Mouse (Mus musculus) thymus, postnatal 10 days (tissue): ENCODE measurements around the gene Abraxas2.
A peak's percentile ranks its signal among the peaks of the same experiment; 100 is the strongest.

Source experiments
- DNase-seq, 2 experiments: peaks; one replicate each; pipeline ENCODE4 v3.0.0; 2021; ENCODE audit warnings: low spot score in 2 of 2

Abraxas2 gene

DNA sequence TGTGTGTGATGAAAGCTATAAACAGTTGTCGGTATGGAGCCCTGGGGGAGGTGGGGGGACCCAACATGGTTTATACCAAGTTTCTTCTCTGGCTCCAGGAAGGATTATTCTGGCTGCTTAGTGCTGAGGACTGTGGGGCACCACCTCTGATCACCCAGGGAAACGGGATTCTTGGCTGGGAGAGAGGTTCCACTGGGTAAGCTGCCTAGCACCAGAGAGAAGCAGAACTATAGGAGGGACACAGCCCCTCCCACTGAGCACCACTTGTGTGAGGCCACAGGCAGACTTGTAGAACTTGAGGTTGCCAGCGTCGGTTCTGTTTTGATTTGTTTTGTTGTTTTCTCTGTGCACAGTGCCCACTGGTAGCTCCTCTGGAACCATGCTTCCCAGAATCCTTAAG is 5.1 kb upstream of the Abraxas2 start:
- DNase-seq: no peak

DNA sequence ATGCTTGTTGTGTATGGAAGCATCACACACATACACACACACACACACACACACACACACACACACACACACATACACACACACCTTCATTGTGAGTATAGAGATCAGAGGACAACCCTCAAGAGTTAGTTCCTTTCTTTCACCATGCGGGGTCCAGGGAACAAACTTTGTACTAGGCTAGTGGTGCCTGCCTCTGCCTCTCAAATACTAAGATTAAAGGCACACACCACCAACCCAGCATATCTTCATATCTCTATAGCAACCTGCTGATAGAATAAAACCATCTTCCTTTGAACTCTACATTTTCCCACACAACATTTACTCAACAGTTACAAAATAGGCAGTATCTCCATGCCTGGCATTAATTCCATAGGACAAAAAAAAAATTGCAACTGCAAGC is 2.9 kb upstream of the Abraxas2 start:
- DNase-seq: no peak

DNA sequence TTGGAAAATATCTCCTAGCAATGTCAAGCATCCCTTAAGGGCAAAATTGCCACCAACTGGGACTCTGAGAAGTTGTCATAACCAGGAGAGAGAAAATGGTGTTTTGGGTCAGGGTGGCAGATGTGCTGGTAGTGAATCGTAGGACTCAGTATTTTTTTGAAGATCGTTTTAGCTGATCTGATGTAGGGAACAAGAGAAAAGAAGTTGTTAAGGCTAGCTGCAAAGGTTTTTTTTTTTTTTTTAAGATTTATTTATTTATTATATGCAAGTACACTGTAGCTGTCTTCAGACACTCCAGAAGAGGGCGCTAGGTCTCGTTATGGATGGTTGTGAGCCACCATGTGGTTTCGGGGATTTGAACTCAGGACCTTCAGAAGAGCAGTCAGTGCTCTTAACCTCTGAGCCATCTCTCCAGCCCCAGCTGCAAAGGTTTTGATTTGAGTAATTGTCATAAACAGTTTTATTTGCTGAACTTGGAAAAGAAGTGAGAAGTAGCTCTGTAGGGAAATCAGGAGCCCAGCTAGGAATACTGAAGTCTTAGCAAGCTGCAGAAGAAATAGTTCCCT is 899 bp upstream of the Abraxas2 start:
- no peak for DNase-seq

DNA sequence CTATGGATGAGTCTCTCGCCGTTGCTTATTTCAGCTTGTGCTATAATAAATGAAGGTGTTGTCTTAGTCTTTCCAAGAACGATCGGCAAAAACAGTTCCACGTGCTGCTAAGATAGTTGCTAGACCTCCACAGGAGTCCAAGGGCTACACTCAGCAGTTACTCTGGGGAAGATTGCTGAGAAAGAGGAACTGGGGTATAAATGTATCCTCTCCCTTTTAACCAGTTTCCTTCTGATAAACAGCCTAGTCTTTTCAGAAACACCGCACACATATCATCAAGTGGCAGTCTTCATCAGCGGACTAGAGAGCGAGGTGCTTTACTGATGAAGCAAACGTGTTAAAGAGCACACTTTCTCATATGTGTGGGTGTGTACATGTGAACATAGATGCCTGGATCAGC is 7.3 kb downstream of the Abraxas2 start:
- no peak for DNase-seq

DNA sequence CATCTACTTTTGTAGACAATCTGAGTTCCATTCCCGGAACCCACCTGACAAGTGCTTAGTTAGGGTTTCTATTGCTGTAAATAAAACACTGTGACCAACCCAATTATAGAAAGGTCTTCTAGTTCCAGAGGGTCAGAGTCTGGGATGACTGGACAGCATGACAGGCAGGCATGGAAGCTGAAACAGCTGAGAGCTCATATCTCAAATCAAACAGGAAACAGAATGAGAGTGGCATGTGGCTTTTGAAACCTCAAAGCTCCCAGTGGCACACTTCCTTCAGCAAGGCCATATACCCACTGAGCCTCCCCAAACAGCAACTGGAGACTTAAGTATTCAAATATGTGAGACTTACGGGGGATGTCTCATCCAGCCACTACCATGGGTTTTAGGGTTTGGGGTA is 14.0 kb downstream of the Abraxas2 start:
- DNase-seq: peak in 1 of 2 experiments; percentile 10

DNA sequence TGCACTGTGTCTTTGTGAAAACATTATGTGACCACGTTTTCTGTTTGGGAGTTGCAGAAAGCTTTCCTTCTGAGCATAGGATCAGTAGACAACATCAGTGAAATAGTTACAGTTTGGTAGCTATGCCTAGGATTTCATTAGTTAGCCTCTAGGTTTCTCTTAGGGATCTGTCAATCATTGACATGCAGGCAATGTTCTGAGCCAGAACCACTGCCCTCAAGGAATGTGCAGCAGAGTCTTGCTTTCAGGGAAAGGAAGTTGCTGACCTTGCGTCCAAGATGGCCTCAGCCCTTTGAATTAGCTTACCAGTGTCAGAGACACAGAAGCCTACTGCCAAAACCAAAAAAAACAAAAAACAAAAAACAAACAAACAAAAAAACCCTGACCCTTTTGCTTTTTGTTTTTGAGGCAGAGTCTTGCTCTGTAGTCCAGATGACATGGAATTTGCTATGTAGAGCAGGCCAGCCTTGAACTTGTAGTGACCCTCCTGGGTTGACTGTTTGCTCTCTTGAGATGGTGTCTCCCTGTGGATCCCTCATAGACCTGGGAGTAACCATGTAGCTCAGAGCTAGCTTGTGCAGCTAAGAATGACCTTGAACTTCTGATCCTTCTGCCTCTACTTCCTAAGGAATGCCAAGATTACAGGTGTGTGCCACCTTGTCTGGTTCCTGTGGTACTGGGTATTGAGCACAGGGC is 16.5 kb downstream of the Abraxas2 start:
- DNase-seq: no peak

DNA sequence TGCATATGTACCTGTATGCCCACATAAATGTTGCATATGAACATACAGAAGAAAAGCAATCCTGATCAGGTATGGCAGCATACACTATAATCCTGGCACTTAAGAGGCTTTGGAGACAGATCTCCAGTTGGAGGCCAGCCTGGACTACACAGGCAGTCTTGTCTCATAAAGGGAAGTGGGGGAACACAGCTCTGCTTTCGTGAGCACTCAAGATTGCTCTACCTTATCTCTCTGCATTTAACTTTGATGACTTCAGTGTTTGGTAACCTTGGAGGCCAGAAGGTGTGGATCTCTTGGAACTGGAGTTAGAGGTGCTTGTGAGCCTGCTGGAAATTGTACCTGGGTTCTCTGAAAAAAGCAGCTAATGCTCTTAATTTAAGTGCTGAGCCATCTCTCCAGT is 21.3 kb downstream of the Abraxas2 start:
- DNase-seq: no peak

DNA sequence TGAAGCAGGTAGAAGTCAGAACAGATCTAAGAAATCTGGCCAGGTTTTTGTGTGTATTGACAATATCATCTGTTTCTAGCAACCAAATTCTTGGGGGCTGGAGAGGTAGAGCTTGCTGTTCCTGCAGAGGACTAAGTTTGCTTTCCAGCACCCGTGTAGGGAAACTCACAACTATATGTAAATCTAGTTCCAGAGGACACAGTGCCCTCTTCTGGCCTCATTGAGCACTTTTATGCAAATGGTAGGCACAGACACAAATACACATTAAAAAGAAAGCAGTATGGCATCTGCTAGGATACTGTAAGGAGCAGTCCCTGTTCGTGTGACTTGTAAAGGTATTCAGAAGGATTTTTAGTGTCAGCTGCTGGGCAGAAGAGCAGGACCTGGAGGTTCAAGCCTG is 23.3 kb downstream of the Abraxas2 start:
- DNase-seq: peak in 1 of 2 experiments; percentile 19

DNA sequence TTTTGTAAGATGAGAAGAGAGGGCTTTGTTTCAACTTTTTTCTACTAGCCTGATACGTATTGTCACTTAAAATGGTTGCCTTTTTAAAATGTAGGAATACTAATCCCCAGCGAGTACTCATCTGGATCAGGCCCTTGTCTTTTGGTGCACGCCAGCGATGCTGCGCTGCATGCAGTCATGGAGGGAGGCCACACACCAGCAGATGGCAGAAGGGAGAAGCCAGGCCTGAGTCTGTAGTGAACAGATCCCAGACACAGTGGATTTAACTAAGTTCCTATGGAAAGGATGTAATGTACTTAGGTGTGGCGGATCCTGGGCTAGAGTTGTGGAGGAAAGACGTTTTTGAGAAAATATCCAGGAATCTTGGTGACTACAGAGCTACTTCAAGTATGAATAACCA is 25.0 kb downstream of the Abraxas2 start:
- DNase-seq: no peak

DNA sequence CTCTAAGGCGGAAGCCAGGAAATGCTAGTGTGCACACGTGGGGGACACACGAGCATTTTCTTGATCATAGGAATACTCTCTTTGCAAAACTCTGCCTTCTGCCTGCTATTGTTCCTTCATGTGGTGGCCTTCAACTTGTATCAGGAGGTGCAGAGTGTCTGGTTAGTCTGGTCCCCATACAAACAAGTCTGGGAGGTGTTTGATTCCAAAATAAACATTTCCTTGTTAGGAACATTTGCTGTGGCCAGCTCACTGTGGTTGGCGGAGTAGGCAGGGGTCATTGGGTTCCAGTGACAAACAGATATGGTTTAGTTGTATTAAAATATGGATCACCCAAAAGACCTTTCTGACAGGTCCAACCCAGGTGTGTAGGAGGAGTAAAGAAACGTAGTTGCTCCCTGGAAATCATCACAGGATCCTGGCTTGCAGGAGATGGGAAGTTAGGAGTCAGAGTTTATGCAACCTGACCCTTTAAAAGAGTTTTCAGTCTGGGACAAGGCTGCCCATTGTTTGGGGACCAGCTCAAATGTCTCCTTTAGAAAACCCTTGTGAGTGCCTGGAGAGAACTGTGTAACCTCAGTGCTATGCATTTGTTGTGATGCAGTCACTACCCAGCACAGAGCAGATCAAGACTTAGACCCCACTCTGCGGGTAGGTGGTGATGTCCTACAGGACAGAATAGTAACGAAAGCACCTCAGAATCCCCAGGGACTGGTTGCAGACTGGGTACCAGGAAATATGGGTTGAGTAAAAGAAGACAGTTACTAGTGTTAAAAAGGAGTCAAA is 28.2 kb downstream of the Abraxas2 start:
- no peak for DNase-seq

DNA sequence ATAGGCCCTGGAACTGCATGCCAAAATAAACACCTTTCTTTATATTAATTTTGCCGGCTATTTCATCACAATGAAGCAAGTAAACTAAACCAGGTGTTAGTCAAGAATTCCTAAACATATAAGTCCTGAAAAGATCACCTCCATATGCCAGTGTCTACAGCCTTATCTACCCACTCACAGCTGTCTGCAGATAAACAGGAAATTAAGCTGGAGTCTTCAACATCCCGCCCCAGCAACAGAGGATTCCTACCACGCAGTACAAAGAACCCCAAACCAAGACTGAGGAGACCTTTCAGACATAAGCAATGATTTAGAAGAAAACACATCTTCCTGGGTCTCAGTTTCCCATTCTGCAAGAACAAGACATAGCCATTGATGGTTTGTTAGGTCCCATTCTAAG is 29.0 kb downstream of the Abraxas2 start:
- DNase-seq: no peak

DNA sequence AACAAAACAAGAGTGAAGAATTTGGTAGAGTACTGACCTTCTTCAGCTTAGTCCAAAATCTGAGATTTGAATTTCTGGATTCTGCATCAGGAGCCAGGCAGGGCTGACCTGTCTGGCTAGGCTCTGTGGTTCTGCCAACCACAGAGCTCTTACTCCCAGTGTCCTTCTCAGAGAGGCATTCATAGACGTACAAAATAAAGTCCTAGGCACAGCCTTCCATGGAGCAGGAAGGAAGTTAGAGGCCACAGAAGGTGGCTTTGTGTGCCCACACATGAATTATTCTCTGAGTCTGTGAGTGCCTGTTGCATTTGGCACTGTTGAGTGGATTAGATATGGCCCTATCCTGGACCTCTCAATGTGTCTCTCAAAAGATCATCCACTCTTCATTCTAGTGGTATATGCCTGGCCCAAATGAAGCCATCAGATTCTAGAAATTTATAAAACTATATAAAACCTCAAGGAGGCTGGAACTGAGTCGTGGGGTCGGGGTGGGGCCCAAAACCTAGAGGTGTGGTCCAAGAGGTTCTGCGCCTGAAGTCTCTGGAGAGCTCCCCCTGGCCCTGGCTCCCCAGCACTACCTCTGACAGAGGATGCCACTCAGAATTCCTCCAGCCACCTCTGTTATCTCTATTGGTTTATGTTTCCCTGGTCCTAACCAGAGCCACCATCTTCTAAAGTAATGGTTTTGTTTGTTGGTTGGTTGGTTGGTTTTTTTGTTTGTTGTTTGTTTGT is 29.7 kb downstream of the Abraxas2 start:
- no peak for DNase-seq

DNA sequence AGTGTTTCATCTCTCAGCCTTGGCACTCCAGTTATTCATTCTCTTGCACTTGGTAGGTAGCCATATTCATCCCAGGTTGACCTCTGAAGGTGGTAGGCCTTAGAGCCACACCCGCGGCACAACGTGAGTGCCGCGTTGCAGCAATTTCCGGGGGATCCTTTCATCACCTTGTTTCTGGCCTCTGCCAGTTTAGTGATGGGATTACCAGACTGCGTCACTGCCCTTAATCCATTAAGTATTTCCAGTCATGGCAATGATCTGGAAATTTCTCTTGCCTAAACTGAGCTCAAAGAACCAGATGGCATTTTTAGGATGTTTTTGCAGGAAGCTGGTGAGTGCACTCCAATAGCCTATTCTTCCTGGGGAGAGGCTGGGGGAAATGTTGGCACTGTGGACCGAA is 30.7 kb downstream of the Abraxas2 start:
- no peak for DNase-seq

DNA sequence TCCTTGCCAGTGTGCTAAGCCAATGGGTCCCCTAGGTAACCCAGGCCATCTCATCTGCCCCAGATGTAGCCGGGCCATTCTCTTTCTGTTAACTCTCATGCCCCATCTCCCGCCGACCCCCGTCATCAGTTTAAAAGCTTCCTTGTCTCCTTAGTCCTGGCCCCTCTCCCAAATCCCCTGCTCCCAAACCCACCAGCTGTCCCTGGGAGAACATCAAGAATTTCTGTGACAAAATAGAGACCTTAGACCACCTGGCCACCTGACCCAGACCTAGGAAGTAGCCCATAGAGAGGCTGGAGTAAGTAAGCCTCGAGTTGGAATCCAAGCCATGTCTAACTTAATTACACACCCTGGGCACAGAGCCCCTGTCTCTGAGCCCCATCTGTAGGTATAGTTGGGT is 31.2 kb downstream of the Abraxas2 start:
- no peak for DNase-seq

DNA sequence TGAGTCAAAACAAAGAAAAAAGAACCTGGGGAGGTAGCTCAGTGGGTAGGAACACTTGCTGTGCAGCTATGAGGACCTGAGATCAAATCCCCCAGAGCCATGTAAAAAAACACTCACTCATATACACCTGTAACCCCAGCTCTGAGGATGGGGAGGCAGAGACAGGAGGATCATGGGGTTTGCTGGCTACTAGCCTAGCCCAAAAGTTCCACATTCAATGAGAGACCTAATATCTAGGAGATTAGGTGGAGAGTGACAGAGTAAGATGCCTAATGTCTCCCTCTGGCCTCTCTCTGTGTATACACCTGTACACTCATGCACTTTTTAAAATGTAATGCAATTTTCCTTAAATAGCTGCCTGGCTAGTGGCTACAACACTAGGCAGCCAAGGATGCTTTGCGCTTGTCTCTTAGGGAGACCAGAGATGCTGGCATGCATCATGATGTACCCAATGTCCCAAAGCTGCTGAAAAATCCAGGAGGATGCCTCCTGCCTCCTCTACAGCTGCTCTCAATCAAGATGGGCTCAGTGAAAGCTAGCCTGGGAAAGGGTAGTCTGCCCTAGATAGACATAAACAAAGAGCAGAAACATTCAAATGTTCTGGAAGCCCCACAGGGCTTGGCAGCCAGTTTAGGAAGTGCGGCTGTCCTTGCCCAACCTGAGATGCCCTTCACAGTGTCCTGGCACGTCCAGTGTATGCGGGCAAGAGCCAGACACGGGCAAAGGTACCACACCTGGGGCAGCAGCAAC is 32.7 kb downstream of the Abraxas2 start:
- no peak for DNase-seq

DNA sequence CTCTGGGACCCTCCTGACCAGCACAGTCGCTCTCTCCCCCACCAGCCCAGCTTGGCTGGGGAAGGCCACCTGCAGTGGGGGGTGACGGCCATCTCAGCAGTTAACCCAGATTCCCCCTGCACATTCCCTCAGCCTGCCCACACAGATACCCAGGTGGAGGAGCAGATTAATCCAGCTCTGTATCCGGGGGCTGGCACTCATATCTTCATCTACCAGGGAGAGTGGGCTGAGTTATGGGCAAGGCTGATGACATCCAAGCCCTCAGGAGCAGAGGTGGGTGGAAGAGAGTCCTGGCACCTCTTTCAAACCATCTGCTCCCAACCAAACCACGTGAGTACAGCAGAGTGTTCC is 33.3 kb downstream of the Abraxas2 start:
- DNase-seq: no peak

DNA sequence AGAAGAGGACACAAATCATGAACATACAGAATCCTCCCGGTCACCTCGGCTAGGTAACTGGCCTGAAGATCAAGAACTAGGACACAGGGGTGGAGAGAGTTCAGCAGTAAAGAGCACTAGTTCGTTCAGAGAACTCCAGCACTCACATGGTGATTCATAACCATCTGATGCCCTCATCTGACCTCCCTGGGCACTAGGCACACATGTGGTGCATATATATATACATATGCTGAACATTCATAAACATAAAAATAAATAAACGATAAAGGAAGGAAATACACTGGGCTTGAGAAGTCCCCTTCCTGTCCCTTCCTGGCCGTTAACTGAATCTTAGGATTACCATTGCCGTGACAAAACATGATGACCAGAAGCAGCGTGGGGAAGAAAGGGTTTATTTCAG is 33.8 kb downstream of the Abraxas2 start:
- DNase-seq: no peak

DNA sequence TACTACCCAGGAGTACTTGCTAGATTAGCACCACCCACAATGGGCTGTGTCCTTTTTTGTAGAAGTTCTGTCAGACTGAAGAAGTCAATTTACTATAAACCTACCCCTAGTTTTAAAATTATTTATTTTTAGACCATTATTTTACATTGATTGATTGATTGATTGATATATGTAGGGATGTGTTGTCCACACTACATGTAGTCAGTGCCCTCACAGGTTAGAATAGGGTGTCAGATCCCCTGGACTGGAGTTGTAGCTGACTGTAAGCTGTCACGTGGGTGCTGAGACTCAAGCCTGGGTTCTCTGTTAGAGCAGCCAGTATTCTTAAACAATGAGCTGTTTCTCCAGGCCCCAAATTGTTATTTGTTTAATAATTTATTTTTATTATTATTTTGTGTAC is 34.3 kb downstream of the Abraxas2 start:
- DNase-seq: no peak

DNA sequence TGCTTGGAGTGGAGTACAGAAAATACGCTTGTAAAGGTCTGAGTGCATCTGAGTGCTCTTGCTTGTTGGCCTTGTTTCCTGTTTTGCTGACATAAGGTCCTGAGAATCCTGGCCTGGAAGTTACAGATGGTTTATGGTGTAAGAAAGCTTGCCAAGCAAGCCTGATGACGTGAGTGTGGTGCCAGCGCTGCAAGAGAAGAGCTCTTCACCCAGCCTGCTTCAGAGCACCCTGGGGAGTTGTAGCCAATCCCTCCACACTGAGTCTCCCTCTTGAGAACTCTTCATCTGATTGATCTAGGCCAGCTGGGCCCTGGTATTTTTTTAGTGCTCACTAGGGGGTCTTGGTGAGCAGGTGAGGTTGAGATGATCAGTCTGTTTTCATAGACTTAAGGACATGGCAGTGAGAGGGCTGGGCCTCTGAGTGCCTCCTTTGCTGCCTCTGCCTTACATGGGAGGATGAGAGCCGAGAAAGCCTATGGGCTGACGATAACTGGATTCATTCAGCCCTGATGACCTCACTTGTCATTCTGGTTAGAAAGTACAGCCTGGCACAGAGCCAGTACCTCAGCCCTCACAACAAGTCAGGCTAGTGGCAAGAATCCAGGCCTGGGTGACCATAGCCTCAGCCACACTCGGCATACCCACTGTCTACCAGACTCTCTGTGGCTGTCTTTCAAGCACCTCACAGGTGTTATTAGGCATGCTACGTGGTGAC is 36.0 kb downstream of the Abraxas2 start:
- DNase-seq: no peak

DNA sequence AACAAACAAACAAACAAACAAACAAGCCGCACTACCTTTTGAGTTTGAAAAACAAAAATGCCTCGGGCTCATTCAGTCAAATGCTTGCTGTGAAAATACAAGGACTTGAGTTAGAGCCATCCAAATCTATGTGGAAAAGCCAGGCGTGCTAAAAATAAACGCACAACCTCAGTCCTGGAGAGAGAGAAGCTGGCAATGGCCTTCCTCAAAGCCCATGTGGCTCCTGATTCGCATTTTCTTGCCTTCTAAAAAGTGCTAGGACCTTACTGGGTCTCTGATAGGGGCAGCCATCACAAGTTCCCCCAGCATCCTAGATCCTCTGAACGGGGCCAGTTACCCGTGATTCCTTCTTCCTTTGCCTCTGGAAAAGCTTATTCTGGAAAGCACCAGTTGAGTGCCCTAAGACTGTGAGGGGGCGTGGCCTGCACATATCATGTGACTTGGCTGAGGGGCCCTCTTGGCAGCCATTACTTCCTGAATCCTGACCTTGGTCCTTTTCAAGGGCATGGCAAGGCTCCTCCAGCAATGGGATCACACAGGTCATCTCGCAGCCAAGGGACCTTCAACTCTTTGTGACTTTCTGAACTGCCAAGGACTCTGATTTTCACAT is 37.3 kb downstream of the Abraxas2 start:
- no peak for DNase-seq

DNA sequence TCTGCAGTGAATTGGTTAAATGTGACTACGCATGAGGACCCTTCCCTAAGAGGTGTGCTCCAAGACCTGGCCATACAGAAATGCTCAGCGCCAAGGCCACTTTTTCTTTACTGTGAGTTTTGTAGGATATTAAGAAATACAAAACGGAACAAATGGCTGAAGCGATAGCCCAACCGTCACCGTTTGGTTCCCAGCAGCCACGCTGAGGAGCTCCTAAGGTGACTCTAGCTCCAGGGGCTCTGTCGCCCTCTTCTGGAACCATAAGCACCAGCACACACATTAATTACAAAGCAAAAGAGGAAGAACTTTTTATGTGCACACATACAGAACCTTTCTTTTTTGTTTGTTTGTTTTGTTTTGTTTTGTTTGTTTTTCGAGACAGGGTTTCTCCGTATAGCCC is 38.2 kb downstream of the Abraxas2 start:
- no peak for DNase-seq
